Mouse (Mus musculus) lung, embryonic 14.5 days (tissue): ENCODE data around the gene Pwp2. TPM values are rescaled to one million over a fixed set of nuclear protein-coding genes. Genes with fewer than 3 reads are reported as not detected.
A peak's percentile ranks its signal among the peaks of the same experiment; 100 is the strongest.

Experiments
- ATAC-seq: fragments of 200-750 bp; cut with Nextera tagmentation; 2 replicates; pipeline ENCODE4 v1.8.0; 2017; ENCODE audit warnings: mild to moderate bottlenecking, moderate TSS enrichment, moderate library complexity; ENCODE audit not compliant: insufficient read depth
- DNase-seq: peaks from one replicate; pipeline ENCODE4 v3.0.0-alpha.2; 2015
- H3K27ac ChIP-seq: fragments of 300-500 bp; sonication (generic); 2 replicates; pipeline ENCODE4 v1.5.1; 2014; ENCODE audit warnings: low read depth, mild to moderate bottlenecking, moderate library complexity
- H3K27me3 ChIP-seq: fragments of 300-500 bp; sonication (generic); 2 replicates; pipeline ENCODE4 v1.6.1; 2014; ENCODE audit warnings: low read length, control low read depth; ENCODE audit not compliant: insufficient read depth
- H3K36me3 ChIP-seq: fragments of 300-500 bp; sonication (generic); 2 replicates; pipeline ENCODE4 v1.6.1; 2014; ENCODE audit warnings: control low read depth; ENCODE audit not compliant: insufficient read depth
- H3K4me1 ChIP-seq: fragments of 300-500 bp; sonication (generic); 2 replicates; pipeline ENCODE4 v1.6.1; 2014; ENCODE audit warnings: antibody characterized with exemption, control low read depth; ENCODE audit not compliant: insufficient read depth
- H3K4me2 ChIP-seq: fragments of 300-500 bp; sonication (generic); 2 replicates; pipeline ENCODE4 v1.6.1; 2014; ENCODE audit warnings: mild to moderate bottlenecking
- H3K4me3 ChIP-seq: fragments of 300-500 bp; sonication (generic); 2 replicates; pipeline ENCODE4 v1.5.1; 2014; ENCODE audit warnings: low read depth, low read length
- H3K9ac ChIP-seq: fragments of 300-500 bp; sonication (generic); 2 replicates; pipeline ENCODE4 v1.6.1; 2014
- H3K9me3 ChIP-seq: fragments of 300-500 bp; sonication (generic); 2 replicates; pipeline ENCODE4 v1.6.1; 2016; ENCODE audit warnings: low read depth, low read length, control low read depth
- CTCF ChIP-seq: IDR thresholded peaks from 2 replicates; pipeline ENCODE4 v1.5.1; 2016; ENCODE audit warnings: antibody characterized with exemption, low read depth
- WGBS: fragments of 180-500 bp; shearing (Covaris S2); extraction: QIAGEN DNeasy Blood & Tissue Kit; methylation state at CpG from one replicate; pipeline ENCODE4 v1.1.7; 2014; 5-methylcytosine and 5-hydroxymethylcytosine counted together
- polyA plus RNA-seq: library from polyadenylated mRNA; unstranded; fragments of >200 nt; fragmentation: Nextera tagmentation; extraction: Ambion mirVana; gene quantifications from 2 replicates; pipeline ENCODE4 v1.2.1, GENCODE M21; 2014

Pwp2 gene
- polyA plus RNA-seq, 1 experiment from 2014 or later: 21.8 TPM

GRCm38 (mm10) chr10:78222908-78223307, 38.0 kb upstream of the Pwp2 start:
- DNase-seq: no peak
- no peaks in the 10 kb centered on the region for H3K9me3 ChIP-seq
- H3K4me1 ChIP-seq: no peaks in the 10 kb centered on the region
- no peak for TF ChIP-seq CTCF
- H3K36me3 ChIP-seq: peaks cover 47% of the 10 kb centered on the region
- no peaks in the 10 kb centered on the region for H3K27me3 ChIP-seq
- H3K4me2 ChIP-seq: no peak overlapping the region
- no peak overlapping the region for H3K27ac ChIP-seq
- 81% methylated on average over 4 of the region's 4 CpGs for WGBS
- ATAC-seq: no peak
- H3K4me3 ChIP-seq: no peak overlapping the region
- H3K9ac ChIP-seq: no peak overlapping the region

- H3K9ac ChIP-seq: no peak overlapping the region
- WGBS: 86% methylated on average over 7 of the region's 7 CpGs
- H3K27me3 ChIP-seq: no peaks in the 10 kb centered on the region
- H3K4me2 ChIP-seq: no peak overlapping the region
- H3K27ac ChIP-seq: no peak overlapping the region
- DNase-seq (no peak), ATAC-seq (no peak)
- no peaks in the 10 kb centered on the region for H3K9me3 ChIP-seq
- TF ChIP-seq CTCF: no peak
- H3K36me3 ChIP-seq: peaks cover 54% of the 10 kb centered on the region
- no peak overlapping the region for H3K4me3 ChIP-seq
- no peaks in the 10 kb centered on the region for H3K4me1 ChIP-seq
These were observed 36.4 kb upstream of the Pwp2 start for GRCm38 (mm10) chr10:78221315-78221714.

DNA sequence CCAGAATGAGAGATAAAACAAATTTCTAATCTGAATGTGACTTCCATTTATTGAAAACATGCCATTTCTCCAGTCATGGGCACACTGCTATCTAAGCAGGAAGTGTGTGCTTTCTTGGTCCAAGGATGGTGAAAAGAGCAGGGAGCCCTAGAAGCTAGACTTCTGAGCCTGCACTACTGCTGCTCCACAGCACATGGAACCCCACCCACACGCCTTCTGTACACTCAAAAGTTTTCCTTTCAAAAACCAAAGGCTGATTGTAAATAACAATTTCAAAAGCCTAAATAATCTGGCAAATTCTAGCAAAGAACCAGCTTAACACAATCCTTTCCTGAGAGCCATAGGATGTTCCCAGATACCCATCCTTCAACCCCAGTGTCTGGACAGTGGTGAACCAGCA, 34.6 kb upstream of the Pwp2 start:
- Histone ChIP-seq H3K27ac (no peak overlapping the region), H3K27me3 (no peaks in the 10 kb centered on the region), H3K9ac (no peak overlapping the region), H3K36me3 (peaks cover 60% of the 10 kb centered on the region), H3K4me2 (no peak overlapping the region), H3K4me3 (no peak overlapping the region), H3K9me3 (no peaks in the 10 kb centered on the region), H3K4me1 (no peaks in the 10 kb centered on the region)
- WGBS: 94% methylated on average over 1 of the region's 1 CpGs
- no peak for ATAC-seq
- TF ChIP-seq CTCF: no peak
- DNase-seq: no peak

DNA sequence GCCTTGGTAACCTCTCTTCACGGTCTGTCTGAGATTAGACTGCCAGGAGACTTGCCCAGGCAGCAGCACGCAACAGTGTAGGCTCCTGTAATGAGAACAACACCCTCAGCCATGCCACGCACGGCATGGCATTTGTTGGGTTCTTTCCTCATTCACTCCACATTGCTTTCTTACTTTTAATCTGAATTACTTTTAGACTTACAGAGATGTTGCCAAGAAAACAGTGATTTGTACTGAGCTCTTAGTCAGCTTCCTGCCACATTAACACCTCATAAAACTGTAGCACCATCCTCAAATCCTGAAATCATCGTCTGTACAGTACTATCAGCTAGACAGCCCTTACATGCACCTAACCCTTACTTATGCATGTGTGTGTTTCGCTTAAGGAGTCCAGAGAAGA, 33.6 kb upstream of the Pwp2 start:
- ATAC-seq: no peak
- 77% methylated on average over 6 of the region's 6 CpGs for whole genome bisulfite sequencing

GRCm38 (mm10) chr10:78216376-78217083, 31.6 kb upstream of the Pwp2 start:
- Histone ChIP-seq H3K36me3 (peaks cover 79% of the 10 kb centered on the region), H3K27ac (no peak overlapping the region), H3K27me3 (no peaks in the 10 kb centered on the region), H3K9ac (no peak overlapping the region), H3K4me1 (no peaks in the 10 kb centered on the region), H3K9me3 (no peaks in the 10 kb centered on the region), H3K4me2 (no peak overlapping the region), H3K4me3 (no peak overlapping the region)
- DNase-seq (no peak), ATAC-seq (no peak)
- no peak for TF ChIP-seq CTCF
- WGBS: 71% methylated on average over 6 of the region's 6 CpGs

More for the DNA sequence above, 33.6 kb upstream of the Pwp2 start:
- Histone ChIP-seq H3K27me3 (no peaks in the 10 kb centered on the region), H3K4me2 (no peak overlapping the region), H3K4me3 (no peak overlapping the region), H3K4me1 (no peaks in the 10 kb centered on the region), H3K9ac (no peak overlapping the region), H3K27ac (no peak overlapping the region), H3K36me3 (peaks cover 69% of the 10 kb centered on the region), H3K9me3 (no peaks in the 10 kb centered on the region)
- no peak for TF ChIP-seq CTCF
- no peak for DNase-seq

DNA sequence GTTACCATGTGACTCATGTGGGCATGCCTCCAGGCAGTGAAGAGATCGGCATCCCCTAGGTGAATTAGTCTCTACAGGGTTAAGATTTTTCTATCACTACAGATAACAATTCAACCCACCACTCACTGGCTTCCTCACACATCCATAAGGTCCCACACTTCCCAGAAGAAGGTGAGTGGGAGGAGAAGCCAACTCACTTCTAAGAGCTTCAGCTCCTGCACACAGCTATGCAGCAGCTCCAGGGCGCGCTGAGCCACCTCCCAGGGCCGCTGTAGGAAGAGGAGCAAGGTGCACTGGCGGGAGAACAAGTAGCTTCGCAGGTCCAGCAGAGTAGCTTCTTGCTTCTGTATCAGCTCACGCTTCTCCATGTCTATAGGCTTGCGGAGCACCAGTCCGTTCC, 29.4 kb upstream of the Pwp2 start:
- Histone ChIP-seq H3K9ac (no peak overlapping the region), H3K4me1 (no peaks in the 10 kb centered on the region), H3K9me3 (no peaks in the 10 kb centered on the region), H3K4me3 (no peak overlapping the region), H3K36me3 (peaks cover 81% of the 10 kb centered on the region), H3K27me3 (no peaks in the 10 kb centered on the region), H3K27ac (no peak overlapping the region), H3K4me2 (no peak overlapping the region)
- no peak for TF ChIP-seq CTCF
- no peak for DNase-seq
- ATAC-seq: no peak
- 94% methylated on average over 9 of the region's 9 CpGs for WGBS

DNA sequence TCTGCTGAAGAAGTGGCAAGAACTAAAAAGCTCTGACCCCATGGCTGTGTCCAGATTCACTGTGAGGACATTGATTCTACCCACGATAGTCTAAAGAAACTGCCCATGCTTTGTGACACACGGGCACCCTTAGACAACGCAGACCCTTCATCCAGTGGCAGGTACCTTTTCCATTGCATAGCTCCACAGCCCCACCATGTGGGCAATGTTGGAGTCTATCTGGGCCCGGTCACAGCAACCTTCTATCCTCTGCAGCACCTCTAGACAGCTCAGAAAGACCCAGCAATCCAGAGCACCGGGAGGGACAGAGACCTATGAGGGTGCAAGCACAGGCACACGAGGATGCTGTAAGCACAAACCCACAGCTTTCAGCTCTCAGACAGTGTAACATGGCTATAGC, 26.4 kb upstream of the Pwp2 start:
- ATAC-seq (no peak), DNase-seq (peak; percentile 17)
- Histone ChIP-seq H3K4me1 (no peaks in the 10 kb centered on the region), H3K4me2 (no peak overlapping the region), H3K9me3 (no peaks in the 10 kb centered on the region), H3K9ac (no peak overlapping the region), H3K36me3 (peaks cover 84% of the 10 kb centered on the region), H3K27me3 (no peaks in the 10 kb centered on the region), H3K4me3 (no peak overlapping the region), H3K27ac (no peak overlapping the region)
- WGBS: 64% methylated on average over 6 of the region's 6 CpGs
- TF ChIP-seq CTCF: peak; percentile 51
